Mouse (Mus musculus) heart, postnatal 14 days (tissue): ENCODE measurements around the gene Mrs2. TPM values are rescaled to one million over a fixed set of nuclear protein-coding genes. Genes with fewer than 3 reads are reported as not detected.

ENCODE experiments used
- DNase-seq, 2 experiments: peaks; one replicate each; pipeline ENCODE4 v3.0.0; 2021 to 2022
- intact Hi-C: fragments of 180-260 bp; cut with DNase I; formaldehyde crosslinking; loops from one replicate; pipeline ENCODE4 v1.15.1; 2025
- long read RNA-seq, 2 experiments: library from polyadenylated mRNA; stranded (forward); transcript quantifications; one replicate each; pipeline ENCODE4 v2.0.0; 2021
- total RNA-seq, 2 experiments: library from RNA; stranded (reverse); gene quantifications; 2 replicates each; pipeline ENCODE4 v1.2.3; 2021

The Mrs2 gene
- total RNA-seq: 10 to 100 TPM; 42.3 to 51.0 TPM
- long read RNA-seq, experiment 1, full-length matches to known transcripts: 27 of 45 reads
- long read RNA-seq, experiment 1, partial matches to known transcripts: 2 of 45 reads
- long read RNA-seq, experiment 1, other reads (novel, unspliced or antisense): 16 of 45 reads
- long read RNA-seq, experiment 2, full-length matches to known transcripts: 15 of 31 reads
- long read RNA-seq, experiment 2, partial matches to known transcripts: 1 of 31 reads
- long read RNA-seq, experiment 2, other reads (novel, unspliced or antisense): 15 of 31 reads

- intact Hi-C loops: no loop called here
- peak; percentile 92 to 94 for DNase-seq
Observed at GRCm38 (mm10) chr13:25019793-25020539, at the start of gene Mrs2. Gene Mrs2, minus strand, starts transcription at chr13:25020379.

GRCm38 (mm10) chr13:25069765-25070164 lies 49.6 kb upstream of the Mrs2 start:
- intact Hi-C loops: no loop called here
- DNase-seq: no peak

- DNase-seq: no peak
- intact Hi-C loops: no loop called here
Observed at GRCm38 (mm10) chr13:25067183-25067582, 47.0 kb upstream of the Mrs2 start.

- intact Hi-C loops: no loop called here
- no peak for DNase-seq
Observed at GRCm38 (mm10) chr13:25066659-25067058, 46.5 kb upstream of the Mrs2 start.

GRCm38 (mm10) chr13:25055873-25056667 lies 35.9 kb upstream of the Mrs2 start, which contains the start of gene Dcdc2a:
Gene Dcdc2a, plus strand, starts transcription at chr13:25056004.
- intact Hi-C loops: no loop called here
- DNase-seq: peak in 1 of 2 experiments; percentile 3

- peak; percentile 35 to 38 for DNase-seq
- intact Hi-C loops: no loop called here
Observed at GRCm38 (mm10) chr13:25055111-25055554, 35.0 kb upstream of the Mrs2 start.

- intact Hi-C loops: no loop called here
- DNase-seq: no peak
Observed at GRCm38 (mm10) chr13:25052671-25053070, 32.5 kb upstream of the Mrs2 start.

- intact Hi-C loops: no loop called here
- no peak for DNase-seq
Observed at GRCm38 (mm10) chr13:25039488-25039887, 19.3 kb upstream of the Mrs2 start.

- intact Hi-C loops: no loop called here
Observed at GRCm38 (mm10) chr13:25027114-25027425, 6.9 kb upstream of the Mrs2 start.

GRCm38 (mm10) chr13:25026409-25027113 lies 6.4 kb upstream of the Mrs2 start:
- intact Hi-C loops: no loop called here
- no peak for DNase-seq

More at GRCm38 (mm10) chr13:25027114-25027425, 6.9 kb upstream of the Mrs2 start:
- DNase-seq: no peak

- peak; percentile 23 to 62 for DNase-seq
- intact Hi-C loops: loop anchor here (1.0 kb wide), 1 partner anchor 92 kb away; no protein-coding TSS in a partner anchor
Observed at GRCm38 (mm10) chr13:25024655-25025054, 4.5 kb upstream of the Mrs2 start.

- intact Hi-C loops: no loop called here
- DNase-seq: no peak
Observed at GRCm38 (mm10) chr13:25023129-25023528, 3.0 kb upstream of the Mrs2 start.

- no peak for DNase-seq
- intact Hi-C loops: no loop called here
Observed at GRCm38 (mm10) chr13:25022386-25022785, 2.2 kb upstream of the Mrs2 start.

- DNase-seq: peak in 1 of 2 experiments; percentile 9
- intact Hi-C loops: no loop called here
Observed at GRCm38 (mm10) chr13:25020540-25020892, 337 bp upstream of the Mrs2 start.

- no peak for DNase-seq
- intact Hi-C loops: no loop called here
Observed at GRCm38 (mm10) chr13:25018316-25018715, 1.9 kb downstream of the Mrs2 start.

GRCm38 (mm10) chr13:25007115-25007514 lies 13.1 kb downstream of the Mrs2 start:
- DNase-seq: peak; percentile 40 to 63
- intact Hi-C loops: no loop called here

GRCm38 (mm10) chr13:25002965-25003364 lies 17.2 kb downstream of the Mrs2 start:
- intact Hi-C loops: no loop called here
- no peak for DNase-seq

GRCm38 (mm10) chr13:24999538-24999937 lies 20.6 kb downstream of the Mrs2 start:
- intact Hi-C loops: no loop called here

GRCm38 (mm10) chr13:24993160-24993559 lies 27.0 kb downstream of the Mrs2 start:
- intact Hi-C loops: no loop called here
- no peak for DNase-seq

More at GRCm38 (mm10) chr13:24999538-24999937, 20.6 kb downstream of the Mrs2 start:
- DNase-seq: no peak

- DNase-seq: no peak
- intact Hi-C loops: loop anchor here (2.0 kb wide), 1 partner anchor 50 kb away; no protein-coding TSS in a partner anchor
Observed at GRCm38 (mm10) chr13:24989006-24989405, 31.2 kb downstream of the Mrs2 start.
